In genomic region chr4:117155792-117156355, GRCm38 (mm10) we compare ENCODE assay signal across 8 mouse cellular contexts. TPM values are rescaled to one million over a fixed set of nuclear protein-coding genes. Genes with fewer than 3 reads are reported as not detected.
DNase-seq lines count a peak whose midpoint lies in the region; ATAC-seq and TF ChIP-seq lines count a peak whose summit lies in the region.

Gene Rps8, minus strand, starts transcription at chr4:117156243.

- no peaks in the 10 kb centered on the region for H3K27me3 ChIP-seq in C2C12 (ENCODE audit: control insufficient read depth, insufficient read depth, insufficient read length)
- H3K27me3 ChIP-seq in heart, embryonic 11.5 days (ENCODE audit: control insufficient read depth, insufficient read depth, low read length): no peaks in the 10 kb centered on the region
- H3K27me3 ChIP-seq in kidney, embryonic 16.5 days (ENCODE audit: insufficient read depth, low read length): no peaks in the 10 kb centered on the region
- H3K27me3 ChIP-seq in liver, embryonic 12.5 days (replicated peaks): no peaks in the 10 kb centered on the region
- no peaks in the 10 kb centered on the region for H3K27me3 ChIP-seq in stomach, embryonic 15.5 days (replicated peaks)

- H3K4me1 ChIP-seq in heart, embryonic 11.5 days (ENCODE audit: control insufficient read depth, insufficient read depth, low read length): peaks cover 15% of the 10 kb centered on the region; the same call in 1 of the 2 replicates
- H3K4me1 ChIP-seq in kidney, embryonic 16.5 days (ENCODE audit: insufficient read depth, low read length): peaks cover 16% of the 10 kb centered on the region
- H3K4me1 ChIP-seq in liver, embryonic 12.5 days: peaks cover 42% of the 10 kb centered on the region
- H3K4me1 ChIP-seq in stomach, embryonic 15.5 days: peaks cover 20% of the 10 kb centered on the region; the same call in 1 of the 2 replicates

- H3K4me2 ChIP-seq in heart, embryonic 11.5 days: peak within 1 kb of the TSS; percentile 75
- peak within 1 kb of the TSS; percentile 62 for H3K4me2 ChIP-seq in kidney, embryonic 16.5 days (replicated peaks; ENCODE audit: low read depth, low read length)
- peak within 1 kb of the TSS; percentile 77 for H3K4me2 ChIP-seq in liver, embryonic 12.5 days
- peak within 1 kb of the TSS; percentile 64 for H3K4me2 ChIP-seq in stomach, embryonic 15.5 days

- peaks cover 72% of the 10 kb centered on the region for H3K36me3 ChIP-seq in C2C12 (ENCODE audit: control insufficient read depth, insufficient read depth)
- H3K36me3 ChIP-seq in heart, embryonic 11.5 days (ENCODE audit: control insufficient read depth, insufficient read depth, low read length): peaks cover 28% of the 10 kb centered on the region
- peaks cover 52% of the 10 kb centered on the region for H3K36me3 ChIP-seq in kidney, embryonic 16.5 days (ENCODE audit: insufficient read depth, low read length)
- H3K36me3 ChIP-seq in liver, embryonic 12.5 days: peaks cover 69% of the 10 kb centered on the region
- peaks cover 33% of the 10 kb centered on the region for H3K36me3 ChIP-seq in stomach, embryonic 15.5 days

- ATAC-seq in erythroblast, adult 5-6 weeks (replicated peaks; ENCODE audit: low FRiP score, poor library complexity, severe bottlenecking): peak; percentile 94
- peak; percentile 85 for ATAC-seq in heart, embryonic 11.5 days (replicated peaks; ENCODE audit: insufficient number of reproducible peaks, low FRiP score, low TSS enrichment)
- peak; percentile 96 for ATAC-seq in kidney, embryonic 16.5 days (ENCODE audit: low FRiP score, low TSS enrichment)
- ATAC-seq in liver, embryonic 12.5 days: peak; percentile 89
- ATAC-seq in stomach, embryonic 15.5 days (ENCODE audit: insufficient read depth, low FRiP score, low read depth): peak; percentile 85

- H3ac ChIP-seq in C2C12 (ENCODE audit: control insufficient read depth, insufficient read length, low read depth): peak within 1 kb of the TSS; percentile 82

- no peak for TF ChIP-seq CTCF in C2C12 (IDR thresholded peaks at IDR 0.05; ENCODE audit: control insufficient read depth, insufficient read depth, insufficient read length)

- peaks cover 50% of the 10 kb centered on the region for H3K79me2 ChIP-seq in C2C12 (ENCODE audit: control insufficient read depth, insufficient read depth)

- DNase-seq in brain, adult 2 months (ENCODE audit: low read depth, low spot score): peak; percentile 96
- DNase-seq in natural killer cell, adult 2 months (ENCODE audit: low spot score in 2 of 2): peak; percentile 72 to 79

- WGBS in heart, embryonic 11.5 days (ENCODE audit: insufficient replicate concordance): 0% methylated on average over 52 of the region's 52 CpGs
- 0% methylated on average over 52 of the region's 52 CpGs for WGBS in kidney, embryonic 16.5 days
- under 1% methylated on average over 52 of the region's 52 CpGs for WGBS in liver, embryonic 12.5 days (ENCODE audit: insufficient replicate concordance)
- WGBS in stomach, embryonic 15.5 days: under 1% methylated on average over 52 of the region's 52 CpGs

- peak within 1 kb of the TSS; percentile 91 for H3K27ac ChIP-seq in heart, embryonic 11.5 days (ENCODE audit: low read depth, low read length)
- H3K27ac ChIP-seq in kidney, embryonic 16.5 days (ENCODE audit: low read length): peak within 1 kb of the TSS; percentile 92
- H3K27ac ChIP-seq in liver, embryonic 12.5 days: peak within 1 kb of the TSS; percentile 87
- H3K27ac ChIP-seq in stomach, embryonic 15.5 days: peak within 1 kb of the TSS; percentile 94

- H3K4me3 ChIP-seq in C2C12 (ENCODE audit: insufficient read depth, poor library complexity, severe bottlenecking): peak within 1 kb of the TSS; percentile 95
- H3K4me3 ChIP-seq in heart, embryonic 11.5 days (ENCODE audit: low read depth, low read length): peak within 1 kb of the TSS; percentile 78
- H3K4me3 ChIP-seq in kidney, embryonic 16.5 days (ENCODE audit: low read length): peak within 1 kb of the TSS; percentile 85
- peak within 1 kb of the TSS; percentile 89 for H3K4me3 ChIP-seq in liver, embryonic 12.5 days
- H3K4me3 ChIP-seq in stomach, embryonic 15.5 days (replicated peaks): peak within 1 kb of the TSS; percentile 93

- H3K9ac ChIP-seq in heart, embryonic 11.5 days (ENCODE audit: low read depth, low read length): peak within 1 kb of the TSS; percentile 90
- H3K9ac ChIP-seq in kidney, embryonic 16.5 days (replicated peaks; ENCODE audit: low read length): peak within 1 kb of the TSS; percentile 99
- H3K9ac ChIP-seq in liver, embryonic 12.5 days: peak within 1 kb of the TSS; percentile 97
- peak within 1 kb of the TSS; percentile 100 for H3K9ac ChIP-seq in stomach, embryonic 15.5 days

- no peaks in the 10 kb centered on the region for H3K9me3 ChIP-seq in heart, embryonic 11.5 days (replicated peaks; ENCODE audit: control insufficient read depth, low read length)
- no peaks in the 10 kb centered on the region for H3K9me3 ChIP-seq in kidney, embryonic 16.5 days (ENCODE audit: low read length)
- no peaks in the 10 kb centered on the region for H3K9me3 ChIP-seq in liver, embryonic 12.5 days (replicated peaks)
- no peaks in the 10 kb centered on the region for H3K9me3 ChIP-seq in stomach, embryonic 15.5 days

- peaks cover 42% of the 10 kb centered on the region for H3K79me3 ChIP-seq in C2C12 (ENCODE audit: low read depth)

TF ChIP-seq in C2C12, 6 proteins besides CTCF, POLR2A, EP300 and RAD21:
- TF ChIP-seq MAX (IDR thresholded peaks at IDR 0.05) (peak; percentile 87), FOSL1 (IDR thresholded peaks at IDR 0.05; ENCODE audit: insufficient read depth, low read length, poor library complexity, severe bottlenecking) (no peak)

RNA-seq across cellular contexts. Expression of gene Rps8, which starts in this region (rescaled TPM):
- 3,482 TPM for polyA plus RNA-seq in C2C12 (2012; fragmentation: generic; extraction: Trizol)
- 981 and 1,137 TPM in 2 replicates for total RNA-seq in erythroblast, adult 5-6 weeks (2015; ENCODE audit: low replicate concordance)
- 281 and 366 TPM in 2 replicates for total RNA-seq in erythroblast, adult 5-6 weeks (2017; ENCODE audit: low replicate concordance)
- 764 and 894 TPM in 2 replicates for polyA plus RNA-seq in heart, embryonic 11.5 days (2014; fragmentation: Nextera tagmentation; extraction: Ambion mirVana)
- polyA plus RNA-seq in kidney, embryonic 16.5 days (2015; fragmentation: Nextera tagmentation; extraction: Ambion mirVana): 746 and 795 TPM in 2 replicates
- 960 and 969 TPM in 2 replicates for polyA plus RNA-seq in liver, embryonic 12.5 days (2016; fragmentation: Nextera tagmentation; extraction: Ambion mirVana)
- 968 and 983 TPM in 2 replicates for polyA plus RNA-seq in stomach, embryonic 15.5 days (2015; fragmentation: Nextera tagmentation; extraction: Ambion mirVana)

Comparison
In these comparisons a context has a peak if more than half of its experiments do, and no peak if none do; other contexts are left out.
1. Peak in every context shown above with its lines: DNase-seq, ATAC-seq, H3K4me3 ChIP-seq and H3K27ac ChIP-seq.